Mouse (Mus musculus) liver, embryonic 13.5 days (tissue): ENCODE measurements around the gene Wnt8b. TPM values are rescaled to one million over a fixed set of nuclear protein-coding genes. Genes with fewer than 3 reads are reported as not detected.

Experiments used
- ATAC-seq: fragments of 200-750 bp; cut with Nextera tagmentation; 2 replicates; pipeline ENCODE4 v1.8.0; 2017; ENCODE audit warnings: low read depth, mild to moderate bottlenecking, moderate number of reproducible peaks, moderate library complexity
- DNase-seq: peaks from one replicate; pipeline ENCODE4 v3.0.0; 2022
- H3K27ac ChIP-seq: fragments of 300-500 bp; sonication (generic); 2 replicates; pipeline ENCODE4 v1.5.1; 2015; ENCODE audit warnings: moderate library complexity, mild to moderate bottlenecking, inconsistent platforms
- H3K27me3 ChIP-seq: fragments of 300-500 bp; sonication (generic); 2 replicates; pipeline ENCODE4 v1.6.1; 2015; ENCODE audit warnings: mild to moderate bottlenecking, inconsistent platforms
- H3K36me3 ChIP-seq: fragments of 300-500 bp; sonication (generic); 2 replicates; pipeline ENCODE4 v1.6.1; 2015; ENCODE audit warnings: mild to moderate bottlenecking, inconsistent platforms
- H3K4me1 ChIP-seq: fragments of 300-500 bp; sonication (generic); replicated peaks from 2 replicates; pipeline ENCODE4 v1.6.1; 2015; ENCODE audit warnings: inconsistent platforms
- H3K4me2 ChIP-seq: fragments of 300-500 bp; sonication (generic); 2 replicates; pipeline ENCODE4 v1.6.1; 2015; ENCODE audit warnings: inconsistent platforms, mild to moderate bottlenecking, moderate library complexity
- H3K4me3 ChIP-seq: fragments of 300-500 bp; sonication (generic); replicated peaks from 2 replicates; pipeline ENCODE4 v1.5.1; 2015; ENCODE audit warnings: mild to moderate bottlenecking, inconsistent platforms
- H3K9ac ChIP-seq: fragments of 300-500 bp; sonication (generic); 2 replicates; pipeline ENCODE4 v1.6.1; 2015; ENCODE audit warnings: mild to moderate bottlenecking, inconsistent platforms
- H3K9me3 ChIP-seq: fragments of 300-500 bp; sonication (generic); replicated peaks from 2 replicates; pipeline ENCODE4 v1.6.1; 2016; ENCODE audit warnings: inconsistent platforms
- WGBS: fragments of 180-500 bp; shearing (Covaris S2); methylation state at CpG from one replicate; pipeline ENCODE4 v1.1.7; 2015; ENCODE audit not compliant: insufficient replicate concordance; 5-methylcytosine and 5-hydroxymethylcytosine counted together
- polyA plus RNA-seq: library from polyadenylated mRNA; unstranded; fragments of >200 nt; fragmentation: Nextera tagmentation; extraction: Ambion mirVana; gene quantifications from 2 replicates; pipeline ENCODE4 v1.2.1, GENCODE M21; 2015

Wnt8b gene
- polyA plus RNA-seq, 1 experiment from 2014 or later = not detected

DNA sequence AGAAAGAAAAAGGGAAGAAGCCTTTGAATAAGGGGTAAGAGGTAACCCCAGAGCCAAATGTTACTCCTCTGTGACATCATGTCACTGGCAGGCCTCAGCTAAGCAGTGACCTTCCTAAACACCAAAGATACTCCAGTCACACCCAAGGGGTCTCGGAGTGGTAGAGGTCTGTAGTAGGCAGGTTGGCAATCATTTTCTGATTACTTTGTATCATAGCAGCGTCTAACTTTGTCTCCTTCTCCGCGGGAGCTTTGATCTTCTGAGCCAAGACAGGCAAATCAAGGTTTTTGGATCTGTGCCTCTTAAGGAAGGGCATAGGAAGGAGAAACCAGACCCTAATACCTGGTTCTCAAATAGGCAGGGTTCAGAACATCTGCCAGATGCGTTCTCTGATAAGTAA, 19.3 kb downstream of the Wnt8b start:
- no peaks in the 10 kb centered on the region for H3K9me3 ChIP-seq
- H3K27ac ChIP-seq = no peak overlapping the region
- peaks cover 90% of the 10 kb centered on the region for H3K27me3 ChIP-seq
- WGBS = 24% methylated on average over 5 of the region's 5 CpGs
- no peak overlapping the region for H3K9ac ChIP-seq
- no peaks in the 10 kb centered on the region for H3K36me3 ChIP-seq
- DNase-seq (no peak), ATAC-seq (no peak)
- H3K4me3 ChIP-seq = no peak overlapping the region
- H3K4me1 ChIP-seq = peaks cover 2% of the 10 kb centered on the region; the same call in 1 of the 2 replicates
- no peak overlapping the region for H3K4me2 ChIP-seq

- no peak overlapping the region for H3K4me2 ChIP-seq
- WGBS = 21% methylated on average over 11 of the region's 11 CpGs
- H3K9ac ChIP-seq = no peak overlapping the region
- no peaks in the 10 kb centered on the region for H3K36me3 ChIP-seq
- DNase-seq (no peak), ATAC-seq (no peak)
- no peaks in the 10 kb centered on the region for H3K9me3 ChIP-seq
- no peak overlapping the region for H3K27ac ChIP-seq
- peaks cover 96% of the 10 kb centered on the region for H3K27me3 ChIP-seq
- H3K4me1 ChIP-seq = peaks cover 2% of the 10 kb centered on the region; the same call in 1 of the 2 replicates
- no peak overlapping the region for H3K4me3 ChIP-seq
Measured at GRCm38 (mm10) chr19:44513054-44513833, 20.0 kb downstream of the Wnt8b start.

DNA sequence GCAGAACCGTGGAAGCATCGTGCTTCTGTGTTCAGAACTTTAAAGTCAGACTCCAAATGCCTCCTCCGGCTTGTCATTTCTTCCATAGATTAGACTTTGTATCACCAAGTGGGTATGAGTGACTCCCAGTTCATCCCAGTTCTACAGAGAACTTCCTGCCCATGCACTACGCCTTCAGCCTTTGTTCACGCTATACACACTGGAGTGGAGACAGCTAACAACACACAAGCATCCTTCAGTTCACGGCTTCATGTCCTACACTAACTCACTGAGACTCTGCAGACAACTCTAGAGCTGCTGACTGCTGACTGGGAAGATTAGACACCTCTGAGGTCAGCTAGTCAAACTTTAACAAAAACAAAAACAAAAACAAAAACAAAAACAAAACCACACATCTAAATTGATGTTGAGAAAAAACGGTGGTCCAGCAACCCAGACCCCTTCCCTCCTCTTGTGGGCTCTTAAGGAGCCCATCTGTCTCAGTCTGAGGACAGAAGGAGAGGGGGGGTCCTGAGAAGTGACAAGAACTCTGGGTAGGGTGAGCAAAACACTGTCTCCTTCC, 20.7 kb downstream of the Wnt8b start:
- Histone ChIP-seq H3K4me2 (no peak overlapping the region), H3K4me3 (no peak overlapping the region), H3K27ac (no peak overlapping the region), H3K9ac (no peak overlapping the region), H3K9me3 (no peaks in the 10 kb centered on the region), H3K36me3 (no peaks in the 10 kb centered on the region), H3K4me1 (peaks cover 2% of the 10 kb centered on the region; the same call in 1 of the 2 replicates), H3K27me3 (peaks cover 92% of the 10 kb centered on the region)
- DNase-seq (no peak), ATAC-seq (no peak)
- 25% methylated on average over 7 of the region's 7 CpGs for WGBS

DNA sequence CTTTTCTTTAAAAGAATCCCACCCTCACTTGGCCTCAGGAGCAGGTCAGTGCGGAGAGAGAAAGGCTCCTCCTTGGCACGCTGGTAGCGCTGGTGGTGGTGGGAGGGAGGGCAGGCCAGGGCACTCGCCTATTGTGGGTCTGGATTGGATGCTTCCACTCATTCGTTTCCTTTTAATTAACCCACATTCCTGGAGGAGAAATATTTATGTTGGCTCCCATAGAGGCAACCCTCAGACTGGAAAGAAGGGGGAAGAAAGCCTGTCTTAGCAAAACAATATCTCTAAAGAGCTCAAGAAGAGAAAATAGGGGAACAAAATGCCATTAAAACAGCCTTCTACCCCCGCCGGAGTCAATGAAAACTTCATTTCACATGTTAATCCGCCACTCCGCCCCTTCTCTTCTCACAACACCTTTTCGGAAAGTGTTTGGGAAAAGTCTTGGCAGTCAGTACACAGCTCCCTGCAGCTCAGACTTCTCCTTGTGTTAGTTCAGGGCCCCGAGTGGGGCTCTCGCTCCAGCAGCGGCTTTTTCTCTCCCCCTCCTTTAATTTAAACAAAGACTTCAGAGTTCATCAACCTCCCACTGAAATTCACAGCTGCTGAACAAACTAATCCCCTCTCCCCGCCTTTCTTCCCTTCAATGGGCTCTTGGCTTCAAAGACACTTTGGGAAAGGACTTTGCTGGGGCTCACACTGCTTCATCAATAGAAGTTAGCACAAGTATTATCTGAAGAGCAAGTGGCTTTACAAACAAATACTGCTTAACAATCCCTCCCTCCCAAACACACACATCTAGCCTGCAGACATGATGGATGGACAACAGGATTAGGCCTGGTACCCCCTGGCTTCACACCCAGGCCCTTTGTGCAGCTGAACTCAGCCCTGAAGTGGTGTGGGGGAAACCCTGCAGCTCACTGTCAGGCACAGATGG, 21.5 kb downstream of the Wnt8b start:
- DNase-seq (no peak), ATAC-seq (no peak)
- Histone ChIP-seq H3K9me3 (no peaks in the 10 kb centered on the region), H3K4me2 (no peak overlapping the region), H3K36me3 (no peaks in the 10 kb centered on the region), H3K4me3 (no peak overlapping the region), H3K9ac (no peak overlapping the region), H3K27ac (no peak overlapping the region), H3K27me3 (peaks cover 89% of the 10 kb centered on the region), H3K4me1 (peaks cover 2% of the 10 kb centered on the region; the same call in 1 of the 2 replicates)
- 22% methylated on average over 14 of the region's 14 CpGs for WGBS

GRCm38 (mm10) chr19:44515769-44516168, 22.5 kb downstream of the Wnt8b start:
- Histone ChIP-seq H3K27me3 (peaks cover 79% of the 10 kb centered on the region), H3K36me3 (no peaks in the 10 kb centered on the region), H3K9ac (no peak overlapping the region), H3K9me3 (no peaks in the 10 kb centered on the region), H3K4me1 (peaks cover 2% of the 10 kb centered on the region; the same call in 1 of the 2 replicates), H3K4me2 (no peak overlapping the region), H3K4me3 (no peak overlapping the region), H3K27ac (no peak overlapping the region)
- ATAC-seq (no peak), DNase-seq (no peak)
- 34% methylated on average over 6 of the region's 6 CpGs for WGBS

- ATAC-seq = no peak
- H3K27me3 ChIP-seq = peaks cover 55% of the 10 kb centered on the region
Measured at GRCm38 (mm10) chr19:44517996-44518768, 24.9 kb downstream of the Wnt8b start.

DNA sequence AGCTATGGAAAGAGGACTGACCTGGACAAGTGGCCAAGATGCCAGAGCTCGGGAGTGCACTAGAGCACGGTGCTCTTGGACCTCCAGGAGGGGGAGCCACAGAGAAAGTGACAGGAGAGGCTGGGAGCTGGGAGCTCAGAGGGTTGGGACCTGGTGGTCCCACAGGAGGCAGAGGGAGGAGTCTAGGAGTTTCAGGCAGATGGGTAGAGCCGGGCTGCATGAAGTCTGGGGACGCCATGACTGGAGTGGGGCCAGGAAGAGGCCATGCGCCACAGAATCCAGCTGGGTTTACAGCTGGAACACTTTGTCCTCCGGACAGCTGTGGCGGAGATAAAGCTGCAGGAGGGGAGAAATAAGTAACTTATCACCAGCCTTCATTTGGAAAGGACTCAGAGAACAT, 25.9 kb downstream of the Wnt8b start:
- no peak overlapping the region for H3K4me2 ChIP-seq
- H3K36me3 ChIP-seq = no peaks in the 10 kb centered on the region
- WGBS = 29% methylated on average over 7 of the region's 7 CpGs
- ATAC-seq (no peak), DNase-seq (no peak)
- H3K4me3 ChIP-seq = no peak overlapping the region
- H3K9ac ChIP-seq = no peak overlapping the region
- no peaks in the 10 kb centered on the region for H3K4me1 ChIP-seq
- no peak overlapping the region for H3K27ac ChIP-seq
- peaks cover 45% of the 10 kb centered on the region for H3K27me3 ChIP-seq
- no peaks in the 10 kb centered on the region for H3K9me3 ChIP-seq

More at GRCm38 (mm10) chr19:44517996-44518768, 24.9 kb downstream of the Wnt8b start:
- no peak overlapping the region for H3K9ac ChIP-seq
- 56% methylated on average over 12 of the region's 12 CpGs for WGBS
- H3K36me3 ChIP-seq = no peaks in the 10 kb centered on the region
- no peaks in the 10 kb centered on the region for H3K9me3 ChIP-seq
- H3K4me1 ChIP-seq = no peaks in the 10 kb centered on the region
- no peak for DNase-seq
- no peak overlapping the region for H3K4me2 ChIP-seq
- no peak overlapping the region for H3K4me3 ChIP-seq
- no peak overlapping the region for H3K27ac ChIP-seq

DNA sequence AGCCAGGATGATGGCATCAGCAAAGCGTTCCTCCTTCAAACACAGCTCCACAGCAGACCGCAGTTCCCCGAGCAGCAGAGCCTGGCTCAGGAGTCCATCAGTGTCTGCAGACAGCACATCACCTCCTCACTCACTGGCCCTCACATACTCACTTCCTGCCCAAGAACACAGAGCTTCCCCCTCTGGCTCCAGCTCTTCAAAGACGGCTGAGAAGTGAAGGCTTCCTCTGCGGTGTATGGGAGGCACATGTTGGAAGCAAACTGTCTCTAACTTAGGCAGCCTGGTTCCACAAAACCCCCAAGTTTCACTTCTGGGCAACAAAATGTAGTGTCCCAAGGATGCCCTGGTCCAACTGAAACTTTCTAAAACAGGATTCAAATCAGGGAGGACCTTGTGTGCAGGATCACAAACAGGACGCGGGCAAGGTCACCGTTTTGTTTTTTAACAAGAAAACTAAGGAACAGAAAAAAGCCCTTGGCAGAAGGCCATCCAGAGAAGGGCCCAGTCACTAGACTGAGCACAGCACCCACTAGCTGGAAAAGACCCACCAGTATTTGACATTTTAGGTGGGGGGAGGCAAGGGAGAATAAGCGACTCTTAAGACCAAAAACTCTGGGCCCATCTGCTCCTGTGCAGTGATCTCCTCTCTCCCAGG, 32.4 kb downstream of the Wnt8b start:
- Histone ChIP-seq H3K4me3 (no peak overlapping the region), H3K27ac (no peak overlapping the region), H3K9me3 (no peaks in the 10 kb centered on the region), H3K27me3 (no peaks in the 10 kb centered on the region), H3K9ac (no peak overlapping the region), H3K4me2 (no peak overlapping the region), H3K4me1 (no peaks in the 10 kb centered on the region), H3K36me3 (no peaks in the 10 kb centered on the region)
- DNase-seq (no peak), ATAC-seq (no peak)
- WGBS = 59% methylated on average over 9 of the region's 9 CpGs

GRCm38 (mm10) chr19:44530018-44530417, 36.7 kb downstream of the Wnt8b start:
- H3K27me3 ChIP-seq = 0 out of 2 replicates have a peak, but pooled peaks cover 3% of the 10 kb centered on the region
- no peaks in the 10 kb centered on the region for H3K9me3 ChIP-seq
- no peaks in the 10 kb centered on the region for H3K36me3 ChIP-seq
- ATAC-seq = no peak
- 64% methylated on average over 6 of the region's 6 CpGs for WGBS
- H3K4me3 ChIP-seq = no peak overlapping the region
- no peak overlapping the region for H3K27ac ChIP-seq
- no peak overlapping the region for H3K9ac ChIP-seq
- H3K4me2 ChIP-seq = no peak overlapping the region
- no peak for DNase-seq
- no peaks in the 10 kb centered on the region for H3K4me1 ChIP-seq

- no peak overlapping the region for H3K4me3 ChIP-seq
- H3K9ac ChIP-seq = no peak overlapping the region
- 0 out of 2 replicates have a peak, but pooled peaks cover 3% of the 10 kb centered on the region for H3K27me3 ChIP-seq
- H3K4me1 ChIP-seq = no peaks in the 10 kb centered on the region
- no peaks in the 10 kb centered on the region for H3K9me3 ChIP-seq
- no peak for DNase-seq
- H3K36me3 ChIP-seq = no peaks in the 10 kb centered on the region
- no peak overlapping the region for H3K27ac ChIP-seq
- H3K4me2 ChIP-seq = no peak overlapping the region
- no peak for ATAC-seq
- WGBS = 29% methylated on average over 3 of the region's 3 CpGs
Measured at GRCm38 (mm10) chr19:44535376-44535775, 42.1 kb downstream of the Wnt8b start.
